Mouse (Mus musculus) liver, adult 2 months (tissue): Measurements from ENCODE around the gene Dpp10. TPM values are rescaled to one million over a fixed set of nuclear protein-coding genes. Genes with fewer than 3 reads are reported as not detected.

Experiments
- DNase-seq: peaks from one replicate; pipeline ENCODE4 v3.0.0-alpha.2; 2011; ENCODE audit warnings: low read depth, low spot score; ENCODE audit errors: extremely low read depth
- H3K27ac ChIP-seq: fragments of 200-500 bp; replicated peaks from 2 replicates; pipeline ENCODE4 v1.5.1; 2012; ENCODE audit warnings: low read depth, mild to moderate bottlenecking, control low read depth, inconsistent platforms, low read length; ENCODE audit not compliant: insufficient read depth
- H3K27me3 ChIP-seq: fragments of 200-500 bp; 2 replicates; pipeline ENCODE4 v1.6.1; 2012; ENCODE audit warnings: mild to moderate bottlenecking, moderate library complexity, low read length, inconsistent platforms; ENCODE audit not compliant: control insufficient read depth, insufficient read depth
- H3K36me3 ChIP-seq: fragments of 200-500 bp; 2 replicates; pipeline ENCODE4 v1.6.1; 2012; ENCODE audit warnings: low read length, inconsistent platforms; ENCODE audit not compliant: control insufficient read depth, insufficient read depth
- H3K4me1 ChIP-seq: fragments of 200-500 bp; 2 replicates; pipeline ENCODE4 v1.6.1; 2011; ENCODE audit warnings: low read length; ENCODE audit not compliant: control insufficient read depth, insufficient read depth
- H3K4me3 ChIP-seq: fragments of 200-500 bp; 2 replicates; pipeline ENCODE4 v1.5.1; 2011; ENCODE audit warnings: low read depth, mild to moderate bottlenecking, control low read depth, low read length, moderate library complexity; ENCODE audit not compliant: insufficient read depth
- H3K79me2 ChIP-seq: fragments of 200-500 bp; 2 replicates; pipeline ENCODE4 v1.6.1; 2012; ENCODE audit warnings: inconsistent platforms, mild to moderate bottlenecking, low read length, moderate library complexity; ENCODE audit not compliant: control insufficient read depth, insufficient read depth
- H3K9ac ChIP-seq: fragments of 200-500 bp; 2 replicates; pipeline ENCODE4 v1.6.1; 2012; ENCODE audit warnings: low read depth, mild to moderate bottlenecking, control low read depth, inconsistent platforms, low read length
- CTCF ChIP-seq: fragments of 200-500 bp; IDR thresholded peaks from 2 replicates; pipeline ENCODE4 v1.5.1; 2011; ENCODE audit warnings: low read depth, low read length, control low read depth
- POLR2A ChIP-seq: fragments of 200-500 bp; IDR thresholded peaks from 2 replicates; pipeline ENCODE4 v1.6.1; 2011; ENCODE audit warnings: low read length, control low read depth; ENCODE audit not compliant: insufficient read depth; ENCODE audit errors: extremely low read depth
- WGBS: fragments of 180-500 bp; shearing (Covaris S2); methylation state at CpG from one replicate; pipeline ENCODE4 v1.1.7; 2018; 5-methylcytosine and 5-hydroxymethylcytosine counted together
- polyA plus RNA-seq: library from polyadenylated mRNA; depleted of rRNA; stranded (reverse); fragments of >200 nt; gene quantifications from 2 replicates; pipeline ENCODE4 v1.2.3, GENCODE M21; 2012
- total RNA-seq: library from RNA; depleted of rRNA; stranded (reverse); fragments of >200 nt; gene quantifications from 2 replicates; pipeline ENCODE4 v1.2.3, GENCODE M21; 2014

The Dpp10 gene
- total and polyA plus RNA-seq, 2 experiments = not detected

DNA sequence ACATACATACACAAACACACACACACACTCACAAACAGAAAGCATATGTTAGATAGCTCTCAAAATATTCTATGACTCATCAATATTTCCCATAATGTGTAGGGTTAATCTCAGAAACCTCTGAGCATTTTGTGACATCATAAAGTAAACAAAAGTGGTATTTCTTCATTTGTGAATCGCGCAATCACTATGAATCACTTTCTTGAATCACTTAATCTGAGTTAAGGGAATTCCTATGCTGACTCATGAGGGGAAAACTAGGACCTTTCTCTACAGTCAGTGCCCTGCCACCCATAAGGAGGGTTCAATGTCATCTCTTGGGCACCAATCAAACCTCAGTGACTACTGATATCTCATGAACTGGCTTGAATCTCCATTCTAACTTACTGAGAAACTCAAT lies 465.2 kb downstream of the Dpp10 start:
- WGBS = 89% methylated on average over 2 of the region's 2 CpGs
- TF ChIP-seq POLR2A (no peak), CTCF (no peak)
- no peak for DNase-seq

GRCm38 (mm10) chr1:123573713-123574112 lies 471.6 kb downstream of the Dpp10 start:
- no peak overlapping the region for H3K27ac ChIP-seq
- H3K36me3 ChIP-seq = no peaks in the 10 kb centered on the region
- TF ChIP-seq CTCF (no peak), POLR2A (no peak)
- no peak overlapping the region for H3K9ac ChIP-seq
- no peaks in the 10 kb centered on the region for H3K4me1 ChIP-seq
- H3K4me3 ChIP-seq = no peak overlapping the region
- WGBS = 69% methylated on average over 1 of the region's 1 CpGs
- H3K79me2 ChIP-seq = no peaks in the 10 kb centered on the region
- no peak for DNase-seq
- H3K27me3 ChIP-seq = no peaks in the 10 kb centered on the region

More for the DNA sequence above, 465.2 kb downstream of the Dpp10 start:
- no peaks in the 10 kb centered on the region for H3K36me3 ChIP-seq
- no peak overlapping the region for H3K4me3 ChIP-seq
- H3K4me1 ChIP-seq = no peaks in the 10 kb centered on the region
- H3K79me2 ChIP-seq = no peaks in the 10 kb centered on the region
- no peaks in the 10 kb centered on the region for H3K27me3 ChIP-seq
- no peak overlapping the region for H3K9ac ChIP-seq
- H3K27ac ChIP-seq = no peak overlapping the region

DNA sequence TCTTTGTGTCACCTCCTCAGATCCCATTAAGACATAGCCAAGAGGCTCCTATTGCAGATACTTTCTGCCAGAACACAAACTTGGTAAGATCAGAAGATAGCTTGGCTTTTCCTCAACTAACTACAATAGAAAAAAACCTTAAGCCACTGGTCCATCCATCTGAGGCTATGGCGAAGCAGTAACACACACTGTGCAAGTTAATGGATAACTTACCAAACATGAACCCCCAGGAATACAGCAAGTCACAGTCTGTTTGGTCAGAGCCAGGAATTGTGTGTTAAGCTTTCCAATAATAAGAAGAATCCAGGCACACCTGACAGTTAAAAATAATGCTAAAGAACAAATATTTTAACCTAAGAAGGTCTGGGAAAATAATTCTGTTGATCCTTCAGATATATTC lies 502.9 kb downstream of the Dpp10 start:
- no peak overlapping the region for H3K27ac ChIP-seq
- no peak for DNase-seq
- H3K4me1 ChIP-seq = no peaks in the 10 kb centered on the region
- H3K4me3 ChIP-seq = no peak overlapping the region
- WGBS = 21% methylated on average over 1 of the region's 1 CpGs
- H3K27me3 ChIP-seq = no peaks in the 10 kb centered on the region
- TF ChIP-seq POLR2A (no peak), CTCF (no peak)
- no peaks in the 10 kb centered on the region for H3K79me2 ChIP-seq
- H3K36me3 ChIP-seq = no peaks in the 10 kb centered on the region
- H3K9ac ChIP-seq = no peak overlapping the region

GRCm38 (mm10) chr1:123467729-123468128 lies 577.6 kb downstream of the Dpp10 start:
- H3K9ac ChIP-seq = no peak overlapping the region
- DNase-seq = peak; percentile 26
- WGBS = 5% methylated on average over 1 of the region's 1 CpGs

DNA sequence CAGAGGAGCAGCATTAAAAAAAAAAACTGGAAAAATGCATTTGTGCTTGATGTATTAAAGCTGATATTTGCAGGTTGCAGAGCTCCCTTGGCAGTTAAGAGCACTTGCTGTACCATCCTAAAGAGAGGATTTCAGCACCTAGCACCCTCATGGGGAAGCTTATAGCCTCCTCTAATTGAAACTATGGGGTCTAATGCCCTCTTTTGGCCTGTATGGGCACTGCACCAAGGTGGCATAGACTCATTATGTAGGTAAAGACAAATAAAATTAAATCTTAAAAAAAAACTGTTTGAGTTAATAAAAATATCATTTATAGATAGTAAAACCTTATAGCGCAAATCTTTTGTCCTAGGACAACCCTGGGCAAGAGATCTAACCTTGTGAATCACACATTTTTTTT lies 631.2 kb downstream of the Dpp10 start:
- no peak for DNase-seq
- TF ChIP-seq CTCF = no peak
- TF ChIP-seq POLR2A = no peak
- H3K27me3 ChIP-seq = no peaks in the 10 kb centered on the region

More at GRCm38 (mm10) chr1:123467729-123468128, 577.6 kb downstream of the Dpp10 start:
- H3K27me3 ChIP-seq = no peaks in the 10 kb centered on the region
- TF ChIP-seq CTCF (no peak), POLR2A (no peak)
- no peaks in the 10 kb centered on the region for H3K4me1 ChIP-seq
- H3K4me3 ChIP-seq = no peak overlapping the region
- no peak overlapping the region for H3K27ac ChIP-seq
- no peaks in the 10 kb centered on the region for H3K79me2 ChIP-seq
- H3K36me3 ChIP-seq = no peaks in the 10 kb centered on the region

GRCm38 (mm10) chr1:123351300-123351699 lies 694.1 kb downstream of the Dpp10 start:
- Histone ChIP-seq H3K27me3 (no peaks in the 10 kb centered on the region), H3K4me3 (no peak overlapping the region), H3K27ac (no peak overlapping the region), H3K9ac (no peak overlapping the region), H3K36me3 (no peaks in the 10 kb centered on the region), H3K4me1 (no peaks in the 10 kb centered on the region), H3K79me2 (no peaks in the 10 kb centered on the region)
- no peak for TF ChIP-seq CTCF
- TF ChIP-seq POLR2A = no peak
- 69% methylated on average over 2 of the region's 2 CpGs for WGBS
- DNase-seq = no peak

More for the DNA sequence above, 631.2 kb downstream of the Dpp10 start:
- Histone ChIP-seq H3K27ac (no peak overlapping the region), H3K4me1 (no peaks in the 10 kb centered on the region), H3K36me3 (no peaks in the 10 kb centered on the region), H3K79me2 (no peaks in the 10 kb centered on the region), H3K9ac (no peak overlapping the region), H3K4me3 (no peak overlapping the region)
- 31% methylated on average over 1 of the region's 1 CpGs for WGBS
